Mouse (Mus musculus) cortical plate, adult 2 months (tissue): ENCODE measurements around the gene Gm26938. TPM values are rescaled to one million over a fixed set of nuclear protein-coding genes. Genes with fewer than 3 reads are reported as not detected.

Experiments
- H3K27ac ChIP-seq: fragments of 200-500 bp; 2 replicates; pipeline ENCODE4 v1.5.1; 2012; ENCODE audit warnings: low read length, control low read depth, inconsistent platforms; ENCODE audit not compliant: insufficient read depth
- H3K4me1 ChIP-seq: fragments of 200-500 bp; 2 replicates; pipeline ENCODE4 v1.6.1; 2011; ENCODE audit warnings: low read length; ENCODE audit not compliant: control insufficient read depth, insufficient read depth
- H3K4me3 ChIP-seq: fragments of 200-500 bp; 2 replicates; pipeline ENCODE4 v1.5.1; 2011; ENCODE audit warnings: mild to moderate bottlenecking, low read length, control low read depth; ENCODE audit not compliant: insufficient read depth
- CTCF ChIP-seq: fragments of 200-500 bp; IDR thresholded peaks from 2 replicates; pipeline ENCODE4 v1.5.1; 2011; ENCODE audit warnings: mild to moderate bottlenecking, control low read depth, low read length; ENCODE audit not compliant: insufficient read depth; ENCODE audit errors: extremely low read depth
- POLR2A ChIP-seq: fragments of 200-500 bp; IDR thresholded peaks from 2 replicates; pipeline ENCODE4 v1.6.1; 2011; ENCODE audit warnings: mild to moderate bottlenecking, low read length, control low read depth; ENCODE audit not compliant: insufficient read depth; ENCODE audit errors: extremely low read depth
- polyA plus RNA-seq: library from polyadenylated mRNA; depleted of rRNA; stranded (reverse); fragments of >200 nt; gene quantifications from 2 replicates; pipeline ENCODE4 v1.2.3, GENCODE M21; 2012; rRNA removed

Gm26938 gene
- polyA plus RNA-seq, 1 experiment = not detected

- no peak overlapping the region for H3K4me3 ChIP-seq
- H3K4me1 ChIP-seq = no peaks in the 10 kb centered on the region
- no peak overlapping the region for H3K27ac ChIP-seq
- no peak for TF ChIP-seq POLR2A
- no peak for TF ChIP-seq CTCF
Observed at GRCm38 (mm10) chr5:139781406-139781805, 44.8 kb downstream of the Gm26938 start.

GRCm38 (mm10) chr5:139776966-139777365 lies 49.2 kb downstream of the Gm26938 start:
- no peak for TF ChIP-seq CTCF
- no peak for TF ChIP-seq POLR2A

GRCm38 (mm10) chr5:139775216-139775926 lies 50.8 kb downstream of the Gm26938 start, which contains the start of gene Ints1:
Ints1 (minus strand) TSS chr5:139775674.
- TF ChIP-seq POLR2A (peak; percentile 70), CTCF (peak; percentile 89)
- H3K27ac ChIP-seq = no peak within 1 kb of the TSS

More at GRCm38 (mm10) chr5:139776966-139777365, 49.2 kb downstream of the Gm26938 start:
- H3K4me3 ChIP-seq = no peak overlapping the region
- no peaks in the 10 kb centered on the region for H3K4me1 ChIP-seq
- H3K27ac ChIP-seq = no peak overlapping the region

DNA sequence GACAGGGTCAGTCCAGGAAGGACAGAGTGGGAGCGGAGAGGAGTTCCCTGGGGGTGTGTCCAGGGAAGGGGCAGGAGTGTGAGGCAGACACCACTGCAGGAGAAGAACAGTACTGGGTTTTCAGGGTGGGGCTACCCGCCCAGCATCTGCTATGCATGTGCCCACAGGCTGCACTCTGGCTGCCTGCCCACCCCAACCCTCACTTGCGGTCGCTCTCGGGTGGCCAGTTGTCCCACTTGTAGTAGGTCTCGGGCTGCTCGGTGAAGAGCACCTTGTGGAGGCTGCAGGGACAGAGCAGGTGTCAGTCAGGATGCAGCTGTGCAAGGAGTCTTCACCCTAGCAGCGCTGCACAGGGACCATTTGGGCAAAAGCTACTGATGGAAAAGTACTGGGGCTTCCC lies 58.0 kb downstream of the Gm26938 start:
- no peak overlapping the region for H3K27ac ChIP-seq
- no peaks in the 10 kb centered on the region for H3K4me1 ChIP-seq
- TF ChIP-seq POLR2A (no peak), CTCF (no peak)
- H3K4me3 ChIP-seq = no peak overlapping the region

More at GRCm38 (mm10) chr5:139775216-139775926, 50.8 kb downstream of the Gm26938 start, which contains the start of gene Ints1:
- no peaks in the 10 kb centered on the region for H3K4me1 ChIP-seq
- H3K4me3 ChIP-seq = peak within 1 kb of the TSS; percentile 62

GRCm38 (mm10) chr5:139764296-139764695 lies 61.9 kb downstream of the Gm26938 start:
- Histone ChIP-seq H3K27ac (no peak overlapping the region), H3K4me3 (no peak overlapping the region), H3K4me1 (no peaks in the 10 kb centered on the region)
- TF ChIP-seq CTCF = peak; percentile 41
- TF ChIP-seq POLR2A = no peak

GRCm38 (mm10) chr5:139758096-139758495 lies 68.1 kb downstream of the Gm26938 start:
- no peak overlapping the region for H3K4me3 ChIP-seq
- no peak for TF ChIP-seq CTCF
- peak; percentile 51; the same call in 1 of the 2 replicates for TF ChIP-seq POLR2A

More at GRCm38 (mm10) chr5:139758096-139758495, 68.1 kb downstream of the Gm26938 start:
- H3K4me1 ChIP-seq = no peaks in the 10 kb centered on the region; the same call in 1 of the 2 replicates
- H3K27ac ChIP-seq = 0 out of 2 replicates have a peak overlapping the region, but pooled peaks have one; percentile 18

Other genes with a start within 250 kb of the Gm26938 start
- gene Micall2, start 90.1 kb downstream of the Gm26938 start, polyA plus RNA-seq = 1.4 and 1.5 TPM in 2 replicates
- gene Ints1, start 50.7 kb downstream of the Gm26938 start, polyA plus RNA-seq = 66.5 and 68.5 TPM in 2 replicates
- 7.6 and 7.9 TPM in 2 replicates for gene Mafk, start 34.9 kb downstream of the Gm26938 start, polyA plus RNA-seq
- 0.04 and 0.21 TPM in 2 replicates for gene Tmem184a, start 6.5 kb downstream of the Gm26938 start, polyA plus RNA-seq
- 30.5 and 32.9 TPM in 2 replicates for gene Psmg3, start 478 bp upstream of the Gm26938 start, polyA plus RNA-seq
- 22.4 and 23.4 TPM in 2 replicates for gene Elfn1, start 81.5 kb upstream of the Gm26938 start, polyA plus RNA-seq